Mouse (Mus musculus) thymus, postnatal 36 days (tissue): ENCODE results near the gene Golph3.

Source experiments
- DNase-seq, 2 experiments: peaks; one replicate each; pipeline ENCODE4 v3.0.0; 2022; ENCODE audit warnings: mixed read lengths in 2 of 2

The Golph3 gene

GRCm38 (mm10) chr15:12319889-12320288, 1.4 kb upstream of the Golph3 start:
- DNase-seq = no peak

- no peak for DNase-seq
Observed at GRCm38 (mm10) chr15:12320441-12321090, 684 bp upstream of the Golph3 start.

GRCm38 (mm10) chr15:12321788-12322621, 755 bp downstream of the Golph3 start, which contains the start of gene 1810049J17Rik:
Gene 1810049J17Rik (minus strand): TSS chr15:12321899.
- DNase-seq = peak; percentile 58 to 67

- no peak for DNase-seq
Observed at GRCm38 (mm10) chr15:12322676-12323402, 1.6 kb downstream of the Golph3 start.

GRCm38 (mm10) chr15:12324326-12324725, 3.1 kb downstream of the Golph3 start:
- no peak for DNase-seq

GRCm38 (mm10) chr15:12330389-12330788, 9.1 kb downstream of the Golph3 start:
- DNase-seq = no peak

- DNase-seq = no peak
Observed at GRCm38 (mm10) chr15:12330892-12331291, 9.6 kb downstream of the Golph3 start.

GRCm38 (mm10) chr15:12331300-12331699, 10.1 kb downstream of the Golph3 start:
- no peak for DNase-seq

GRCm38 (mm10) chr15:12334381-12334780, 13.1 kb downstream of the Golph3 start:
- no peak for DNase-seq

- no peak for DNase-seq
Observed at GRCm38 (mm10) chr15:12337030-12337778, 16.0 kb downstream of the Golph3 start.

- no peak for DNase-seq
Observed at GRCm38 (mm10) chr15:12337779-12338137, 16.5 kb downstream of the Golph3 start.

- no peak for DNase-seq
Observed at GRCm38 (mm10) chr15:12340536-12341400, 19.5 kb downstream of the Golph3 start.

- DNase-seq = no peak
Observed at GRCm38 (mm10) chr15:12341401-12341758, 20.1 kb downstream of the Golph3 start.

- DNase-seq = no peak
Observed at GRCm38 (mm10) chr15:12346916-12347315, 25.7 kb downstream of the Golph3 start.

- peak in 1 of 2 experiments; percentile 14 for DNase-seq
Observed at GRCm38 (mm10) chr15:12348950-12349349, 27.7 kb downstream of the Golph3 start.

- DNase-seq = no peak
Observed at GRCm38 (mm10) chr15:12349840-12350239, 28.6 kb downstream of the Golph3 start.

- DNase-seq = no peak
Observed at GRCm38 (mm10) chr15:12351470-12351869, 30.2 kb downstream of the Golph3 start.

- DNase-seq = no peak
Observed at GRCm38 (mm10) chr15:12354281-12354810, 33.1 kb downstream of the Golph3 start.

GRCm38 (mm10) chr15:12355261-12355660, 34.0 kb downstream of the Golph3 start:
- DNase-seq = no peak

- no peak for DNase-seq
Observed at GRCm38 (mm10) chr15:12355907-12356306, 34.7 kb downstream of the Golph3 start.

GRCm38 (mm10) chr15:12357459-12357858, 36.2 kb downstream of the Golph3 start:
- no peak for DNase-seq

- DNase-seq = no peak
Observed at GRCm38 (mm10) chr15:12358384-12358783, 37.1 kb downstream of the Golph3 start.
